Mouse (Mus musculus) 3134 (cell line): Measurements from ENCODE around the gene Abcc10.

Source experiments
- DNase-seq: peaks from one replicate; pipeline ENCODE4 v3.0.0-alpha.2; 2011; ENCODE audit warnings: low spot score; ENCODE audit not compliant: insufficient read length; ENCODE audit errors: extremely low read depth

The Abcc10 gene

DNA sequence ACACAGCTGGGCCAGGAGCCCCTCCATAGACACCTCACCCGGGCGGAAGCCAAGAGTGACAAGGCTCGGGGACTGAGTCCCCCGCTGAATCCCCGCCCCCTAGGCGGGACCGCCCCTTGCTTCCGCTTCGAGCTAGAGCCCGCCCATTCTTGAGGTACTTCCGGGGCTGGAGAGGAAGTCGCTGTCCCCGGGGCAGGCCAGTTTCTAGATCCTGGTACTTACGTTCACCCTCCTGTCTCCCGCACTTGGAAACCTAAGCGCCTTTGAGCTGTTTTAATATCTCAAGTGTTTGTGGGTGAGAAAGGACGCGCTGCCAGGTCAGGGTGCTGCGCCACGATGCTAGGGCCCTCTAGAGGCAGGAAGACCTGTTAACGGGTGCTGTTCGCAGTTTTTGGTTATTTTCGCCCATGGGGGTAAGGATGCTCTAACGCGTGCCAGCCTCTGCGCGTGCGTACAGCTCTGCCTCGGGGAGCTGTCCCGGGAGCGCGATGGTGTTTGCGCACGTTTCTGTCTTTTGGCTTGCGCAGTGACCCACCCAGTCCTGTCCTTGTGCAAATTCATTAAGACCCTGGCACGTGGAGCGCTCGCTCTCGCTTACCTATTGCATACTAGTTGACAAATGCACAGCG lies at the start of gene Abcc10:
Abcc10 (minus strand) TSS at position 447 of the 629 bp plus-strand sequence.
- peak; percentile 97 for DNase-seq

DNA sequence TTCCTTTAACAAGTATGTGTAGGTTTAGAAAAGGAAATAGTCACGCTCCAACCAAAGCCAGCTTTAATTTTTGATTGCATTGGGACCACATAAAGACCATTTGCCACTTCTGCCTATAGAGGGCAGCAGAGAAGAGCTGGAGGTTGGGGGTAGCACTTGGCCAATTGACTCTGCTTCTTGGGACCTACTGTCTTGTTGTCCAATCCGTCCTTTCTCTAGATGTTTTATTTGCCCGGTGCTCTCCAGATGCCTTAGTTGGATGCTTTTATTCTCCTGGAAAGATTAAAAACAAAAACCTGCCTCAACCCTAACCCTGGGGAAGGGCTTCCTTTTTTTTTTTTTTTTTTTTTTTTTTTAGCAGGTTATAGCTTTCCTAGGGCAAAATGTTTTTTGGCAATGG lies 43.6 kb upstream of the Abcc10 start:
- DNase-seq: no peak

DNA sequence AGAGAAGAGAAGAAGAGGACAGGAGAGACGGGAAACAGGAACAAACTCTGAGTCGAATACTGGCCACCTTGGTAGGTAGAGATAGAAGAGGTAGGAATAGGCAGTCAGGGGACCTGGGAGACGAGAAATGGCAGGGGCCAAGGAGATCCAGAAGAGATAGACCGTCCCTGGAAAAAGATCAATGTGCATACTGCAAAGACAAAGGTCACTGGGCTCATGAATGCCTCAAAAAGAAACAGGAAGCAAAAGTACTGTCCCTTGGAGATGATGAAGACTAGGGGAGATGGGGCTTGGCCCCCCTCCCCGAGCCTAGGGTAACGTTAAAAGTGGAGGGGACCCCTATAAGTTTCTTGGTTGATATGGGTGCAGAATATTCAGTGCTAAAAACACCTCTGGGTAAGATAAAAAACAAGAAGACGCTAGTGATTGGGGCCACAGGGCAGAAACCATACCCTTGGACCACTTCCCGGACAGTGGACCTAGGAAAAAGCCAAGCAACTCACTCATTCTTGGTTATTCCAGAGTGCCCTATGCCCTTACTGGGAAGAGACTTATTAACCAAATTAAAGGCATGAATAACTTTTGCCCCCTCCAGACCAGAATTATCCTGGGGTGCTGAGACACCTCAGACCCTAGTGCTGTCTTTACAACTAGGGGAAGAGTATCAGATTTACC lies 23.0 kb upstream of the Abcc10 start:
- DNase-seq: no peak

DNA sequence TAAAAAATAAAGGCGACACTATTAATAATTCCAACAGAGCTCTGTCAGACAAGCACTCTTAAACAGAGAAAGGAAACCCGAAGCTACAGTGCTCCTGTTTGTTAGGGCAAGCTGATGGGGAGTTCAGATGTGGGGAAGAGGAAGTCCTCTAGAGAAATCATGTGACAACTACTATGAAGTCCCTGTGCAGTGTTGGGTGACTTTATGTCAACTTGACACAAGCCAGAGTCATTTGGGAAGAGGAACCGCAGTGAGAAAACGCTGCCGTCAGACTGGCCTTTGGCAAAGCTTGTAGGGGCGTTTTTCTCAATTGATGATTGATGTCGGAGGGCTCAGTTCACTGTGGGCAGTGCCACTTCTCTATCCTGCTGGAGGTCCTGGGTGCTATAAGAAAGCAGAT lies 13.1 kb upstream of the Abcc10 start:
- DNase-seq: no peak

DNA sequence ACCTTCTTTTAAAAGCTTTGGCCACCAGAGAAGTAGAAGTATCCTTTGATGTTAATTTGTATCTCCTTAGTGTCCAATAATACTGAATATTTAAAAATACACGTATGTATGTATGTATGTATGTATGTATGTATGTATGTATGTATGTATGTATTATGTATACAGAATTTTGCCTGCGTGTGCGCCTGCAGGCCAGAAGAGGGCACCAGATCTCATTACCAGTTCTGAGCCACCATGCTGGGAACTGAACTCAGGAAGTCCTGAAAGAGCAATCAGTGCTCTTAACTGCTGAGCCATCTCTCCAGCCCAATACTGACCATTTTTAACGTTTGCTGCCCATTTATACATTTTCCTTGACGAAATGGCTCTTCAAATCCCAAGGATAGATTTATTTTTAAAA lies 8.3 kb upstream of the Abcc10 start:
- DNase-seq: no peak

DNA sequence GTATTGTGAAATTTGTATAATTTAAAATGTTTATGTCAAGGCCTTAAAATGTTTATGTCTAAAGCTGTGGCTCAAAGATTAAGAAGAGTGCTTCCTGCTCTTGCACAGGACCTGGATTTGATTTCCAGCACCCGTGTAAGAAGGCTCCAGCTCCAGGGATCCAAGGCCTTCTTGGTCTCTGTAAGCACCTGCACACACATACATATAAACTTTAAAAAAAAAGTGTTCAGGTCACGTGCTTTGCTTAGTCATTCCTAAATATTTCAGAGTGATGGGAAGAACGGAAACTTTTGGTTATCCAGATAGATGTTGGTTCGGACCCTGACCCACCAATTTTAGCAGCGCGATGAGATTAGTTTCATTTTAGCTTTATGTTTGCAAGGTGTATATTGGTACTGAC lies 571 bp upstream of the Abcc10 start:
- no peak for DNase-seq

DNA sequence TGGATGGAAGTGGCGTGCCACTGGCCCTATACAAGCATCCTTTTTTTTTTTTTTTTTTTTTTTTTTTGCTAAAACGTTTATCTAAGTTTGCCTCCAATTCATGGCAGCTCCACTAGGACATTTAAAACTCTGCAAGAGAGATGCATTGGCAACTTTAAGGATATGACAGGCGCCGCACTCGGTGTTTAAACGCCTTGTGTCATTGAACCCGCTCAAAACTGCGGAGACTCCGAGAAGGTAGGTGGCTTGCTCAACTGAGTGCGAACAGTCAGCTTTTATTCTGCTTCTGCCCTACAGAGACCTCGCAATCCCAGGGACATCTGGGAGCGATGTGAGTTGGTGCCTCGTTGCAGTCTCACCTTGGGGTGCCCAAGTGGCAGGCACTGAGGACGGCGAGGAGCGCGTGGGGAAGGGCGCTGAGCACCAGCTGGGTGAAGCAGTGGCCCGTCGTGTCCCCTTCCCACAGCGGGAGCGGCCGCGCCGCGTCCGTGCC lies 693 bp downstream of the Abcc10 start:
- no peak for DNase-seq

DNA sequence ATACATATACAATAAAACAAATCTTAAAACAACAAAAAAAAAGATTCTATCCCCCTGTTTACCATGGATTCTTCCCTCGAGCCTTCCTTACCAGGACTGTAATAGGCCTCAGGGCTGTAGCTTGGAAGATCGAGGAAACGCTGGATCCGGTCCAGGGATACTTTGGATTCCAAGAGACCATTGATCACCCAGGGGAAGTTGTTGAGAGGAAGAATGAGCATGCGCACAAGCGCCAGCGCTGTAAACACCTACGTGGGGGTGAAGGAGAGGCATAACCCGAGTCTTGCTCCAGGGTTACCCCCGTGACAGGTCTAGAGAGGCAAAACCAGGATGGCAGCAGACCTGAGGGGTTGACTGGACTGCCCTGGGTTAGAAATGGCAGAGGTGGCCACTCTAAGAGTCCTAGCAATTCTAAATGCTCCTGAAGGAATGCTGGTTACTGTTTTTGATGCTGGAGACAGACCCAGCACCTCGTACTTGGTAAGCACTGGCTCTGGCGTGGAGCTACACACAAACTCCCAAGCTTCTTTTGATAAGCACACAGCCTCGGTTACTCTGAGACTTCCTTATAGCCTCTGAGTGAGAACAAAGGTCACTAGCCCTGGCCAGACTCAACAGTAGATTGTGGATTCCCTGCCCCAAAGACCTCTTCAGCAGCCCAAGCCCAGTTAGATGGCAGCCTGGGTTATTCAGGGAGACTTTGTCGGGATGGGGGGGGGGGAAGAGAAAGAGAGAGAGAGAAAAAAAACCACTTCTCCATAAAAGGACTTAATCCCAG lies 5.9 kb downstream of the Abcc10 start:
- no peak for DNase-seq

DNA sequence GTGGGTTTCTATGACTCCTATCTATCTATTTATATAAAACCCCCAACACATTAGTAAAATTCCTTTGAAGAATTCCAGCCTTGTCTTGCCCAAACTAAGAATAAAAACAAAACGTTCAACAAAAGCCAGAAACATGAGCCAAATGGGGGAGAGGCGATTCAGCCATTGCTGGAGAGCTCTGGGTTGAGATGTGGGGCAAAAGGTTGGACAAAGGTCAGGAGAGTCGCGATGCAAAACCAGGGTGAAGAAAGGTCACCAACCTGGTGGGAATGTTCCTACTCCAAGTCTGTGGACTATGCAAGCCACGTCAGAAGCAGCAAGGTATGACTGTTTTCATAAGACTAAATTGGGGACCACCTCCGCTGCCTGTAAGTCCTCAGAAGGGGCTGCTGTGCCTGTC lies 7.7 kb downstream of the Abcc10 start:
- no peak for DNase-seq

DNA sequence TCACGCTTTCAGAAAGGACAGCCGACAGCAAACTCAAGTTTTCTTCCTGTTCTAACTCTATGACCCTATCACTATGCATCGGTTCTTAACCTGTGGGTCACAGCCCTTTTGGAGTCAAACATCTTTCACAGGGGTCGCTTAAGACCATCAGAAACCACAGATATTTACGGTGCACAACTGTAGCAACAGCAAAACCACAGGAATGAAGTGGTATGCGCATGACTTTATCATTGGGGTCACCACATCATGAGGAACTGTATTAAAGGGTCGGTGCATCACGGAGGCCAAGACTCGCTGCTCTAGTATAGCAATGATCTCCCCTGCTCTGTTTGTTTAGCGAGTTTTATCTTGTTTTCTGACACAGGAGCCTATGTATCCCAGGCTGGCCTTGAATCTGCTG lies 12.3 kb downstream of the Abcc10 start:
- no peak for DNase-seq

DNA sequence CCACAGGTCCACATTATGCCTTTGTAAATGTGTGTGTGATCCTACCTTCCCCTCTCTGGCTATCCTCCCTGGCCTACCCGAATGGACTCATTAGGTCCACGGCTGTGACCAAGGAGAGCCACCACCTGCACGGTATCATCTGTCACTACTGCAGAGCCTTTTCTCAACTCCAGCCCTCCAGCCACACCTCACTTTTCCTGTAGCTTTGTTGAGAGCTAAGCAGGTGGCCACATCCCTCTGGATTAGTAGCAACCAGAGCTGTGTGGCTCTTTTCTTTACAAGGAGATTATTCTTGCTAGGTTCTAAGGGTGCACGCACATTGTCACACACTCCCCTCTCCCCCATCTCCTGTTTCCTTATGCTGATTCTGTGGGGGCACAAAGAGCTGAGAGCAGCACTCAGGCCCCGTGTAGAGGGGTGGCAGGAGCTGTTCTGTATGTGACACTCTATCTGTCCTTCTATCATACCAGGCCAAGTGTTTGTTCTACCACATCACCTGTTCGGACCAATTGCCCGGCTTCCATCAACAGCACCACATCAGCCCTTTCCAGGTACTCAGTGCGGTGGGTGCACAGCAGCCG lies 14.9 kb downstream of the Abcc10 start:
- DNase-seq: no peak

DNA sequence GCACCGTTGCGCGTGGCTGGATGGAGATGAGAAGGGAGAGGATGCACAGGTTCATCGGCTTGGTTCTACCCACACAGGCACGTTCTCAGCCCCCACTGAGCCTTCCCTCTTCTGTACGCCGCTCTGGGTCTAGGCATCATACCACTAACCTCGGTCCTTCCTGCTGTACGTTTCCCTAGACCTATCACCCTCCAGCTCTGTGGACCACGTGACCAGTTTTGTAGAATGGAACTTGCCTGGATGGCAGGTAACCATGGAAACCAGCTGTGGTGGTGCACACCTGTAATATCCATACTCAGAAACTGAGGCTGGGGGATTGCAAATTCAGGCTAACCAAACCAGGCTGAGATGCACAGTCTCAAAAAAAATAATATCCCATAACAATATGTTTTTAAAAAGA lies 17.6 kb downstream of the Abcc10 start:
- no peak for DNase-seq

DNA sequence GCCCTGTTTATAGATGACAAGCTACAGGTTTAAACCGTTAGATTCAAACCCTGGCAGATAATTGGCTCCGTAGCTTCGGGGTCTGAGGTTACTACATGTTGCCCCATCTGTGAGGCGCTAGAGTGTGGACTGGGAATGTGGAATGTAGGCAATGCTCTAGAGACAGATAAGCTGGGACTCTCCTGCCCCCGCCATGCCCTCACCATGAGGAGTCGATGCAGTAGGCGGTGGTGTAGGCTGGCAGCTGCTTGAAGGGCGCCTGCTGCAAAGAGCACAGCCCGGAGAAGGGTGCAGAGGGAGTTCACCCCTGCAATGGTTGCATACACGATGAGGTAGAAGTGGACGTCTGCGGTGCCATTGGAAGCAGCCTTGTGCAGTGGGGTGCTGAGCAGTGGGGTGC lies 18.3 kb downstream of the Abcc10 start:
- DNase-seq: no peak

DNA sequence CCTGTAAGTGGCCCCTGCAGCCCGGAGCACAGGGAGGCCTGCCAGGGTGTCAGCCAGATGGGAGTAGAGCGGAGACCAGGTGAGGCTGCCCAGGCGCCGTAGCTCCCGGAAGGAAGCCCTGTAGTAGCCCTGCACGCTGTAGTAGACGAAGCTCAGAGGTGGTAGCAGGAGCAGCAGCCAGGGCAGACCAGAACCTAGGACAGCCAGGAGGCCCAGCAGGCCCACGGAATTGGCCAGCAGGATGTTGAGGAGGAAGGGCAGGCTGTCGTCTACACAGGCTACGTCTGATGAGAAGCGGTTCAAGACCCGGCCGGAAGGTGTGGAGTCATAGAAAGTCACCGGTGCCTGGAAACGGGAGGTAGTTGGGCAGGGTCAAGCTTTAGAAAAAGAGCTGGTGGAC lies 21.2 kb downstream of the Abcc10 start:
- DNase-seq: no peak

DNA sequence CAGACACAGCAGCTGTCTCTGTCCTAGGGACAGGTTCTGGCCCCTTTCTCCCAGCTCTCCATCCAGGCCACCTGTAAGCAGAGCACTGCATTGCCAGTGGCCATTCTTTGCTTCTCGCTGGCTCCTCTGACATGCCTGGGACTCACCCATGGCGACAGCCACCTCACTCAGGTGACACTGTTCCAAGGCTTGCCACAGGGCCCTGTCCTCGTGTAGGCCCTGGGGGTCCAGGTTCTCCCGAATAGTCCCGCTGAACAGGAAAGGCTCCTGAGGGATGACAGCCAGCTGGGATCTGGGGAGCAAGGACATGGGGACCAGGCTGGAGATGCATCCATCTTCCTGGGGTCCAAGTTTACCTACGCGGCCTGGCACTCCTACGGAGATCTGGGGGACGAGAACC lies 24.0 kb downstream of the Abcc10 start:
- DNase-seq: no peak

DNA sequence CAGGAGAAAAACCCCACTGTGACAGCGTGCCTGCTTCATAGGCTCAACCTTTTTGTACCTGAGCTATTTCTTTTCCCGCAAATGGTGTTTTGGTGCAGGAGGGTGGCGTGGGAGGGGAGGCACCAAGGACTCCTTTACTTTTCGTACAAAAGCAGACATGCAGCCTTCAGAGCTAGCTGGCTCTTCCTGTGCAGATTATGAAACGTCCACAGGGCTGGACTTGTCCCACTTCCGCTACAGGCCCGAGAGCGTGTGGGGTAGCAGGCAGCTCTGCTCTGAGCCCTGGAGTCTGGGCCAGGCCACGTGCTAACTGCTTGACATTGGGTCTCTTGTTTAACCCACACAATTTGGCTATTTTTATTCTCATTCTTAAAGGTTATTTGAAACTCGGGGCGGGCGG lies 26.3 kb downstream of the Abcc10 start:
- no peak for DNase-seq

DNA sequence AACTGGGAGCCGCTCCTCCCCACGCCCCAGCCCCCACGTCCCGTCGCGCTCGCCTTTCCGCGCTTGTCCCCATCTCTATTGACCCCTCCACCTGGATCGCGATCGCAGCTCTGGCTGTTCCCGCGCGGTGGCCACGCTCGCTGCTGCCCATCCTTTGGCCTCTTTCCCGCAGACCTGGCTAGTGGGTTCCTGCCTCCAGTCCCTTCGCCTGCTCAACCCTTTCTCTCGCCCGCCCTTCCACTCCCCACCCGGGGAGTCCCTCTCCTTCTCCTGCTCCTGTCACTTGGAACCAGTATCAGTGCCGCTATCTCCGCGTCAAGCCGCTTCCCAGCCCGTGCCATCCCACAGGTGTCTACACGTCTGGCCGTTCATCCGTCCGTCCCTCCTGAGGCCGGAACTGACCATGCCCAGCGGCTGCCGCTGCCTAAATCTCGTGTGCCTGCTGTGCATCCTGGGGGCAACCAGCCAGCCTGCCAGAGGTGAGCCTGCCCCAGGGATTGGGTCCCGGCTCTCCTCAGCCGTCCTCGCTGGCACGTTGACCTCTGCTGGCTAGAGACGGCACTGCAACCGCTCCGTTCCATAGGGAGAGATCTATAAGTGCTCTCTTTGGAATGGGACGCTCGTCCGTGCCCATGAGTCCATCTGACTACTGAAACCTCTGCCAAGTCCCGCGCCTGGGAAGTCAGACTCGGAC lies 29.8 kb downstream of the Abcc10 start:
- DNase-seq: peak; percentile 90

DNA sequence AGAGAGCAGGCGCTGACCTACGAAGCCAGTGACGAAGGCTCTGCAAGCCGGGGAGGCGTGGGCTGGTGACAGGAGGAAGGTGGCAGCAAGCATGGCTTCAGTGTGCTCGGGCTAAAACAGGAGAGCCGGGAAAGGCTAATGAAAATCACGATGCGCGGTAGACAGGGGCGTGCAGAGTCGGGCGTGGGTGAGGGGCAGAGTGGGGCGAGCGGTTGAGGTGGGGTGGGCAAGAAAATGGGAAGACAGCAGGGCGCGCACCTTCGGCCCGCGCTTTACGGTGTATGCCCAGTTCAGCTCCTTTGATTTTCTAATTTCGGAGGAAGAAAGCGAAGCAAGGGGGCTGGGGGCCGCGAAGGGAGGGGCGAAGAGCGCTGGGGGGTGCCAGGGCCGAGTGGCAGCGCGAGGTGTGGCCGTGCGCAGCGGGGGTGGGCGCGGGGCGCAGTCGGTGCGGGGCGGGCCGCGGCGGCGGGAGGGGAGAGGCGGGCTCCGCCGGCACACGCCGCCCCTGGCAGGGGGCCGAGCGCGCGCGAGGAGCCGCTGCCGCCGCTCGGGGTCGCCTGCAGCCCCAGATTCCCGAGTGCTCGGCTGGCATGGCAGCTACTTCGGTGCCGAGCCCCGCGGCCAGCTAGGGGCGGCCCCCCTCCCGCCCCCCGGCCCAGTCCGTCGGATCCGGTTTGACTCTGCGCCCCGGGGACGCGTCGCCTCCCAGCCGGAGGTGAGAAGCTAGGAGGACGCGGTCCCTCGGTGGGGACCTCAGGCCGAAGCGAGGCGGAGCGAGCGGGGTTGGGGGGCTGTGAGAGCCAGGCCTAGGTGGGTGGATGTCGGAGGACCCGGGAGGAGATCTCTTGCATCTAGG lies 30.6 kb downstream of the Abcc10 start, which contains the start of gene Dlk2:
Dlk2 (plus strand) TSS at position 58 of the 856 bp plus-strand sequence.
- no peak for DNase-seq

DNA sequence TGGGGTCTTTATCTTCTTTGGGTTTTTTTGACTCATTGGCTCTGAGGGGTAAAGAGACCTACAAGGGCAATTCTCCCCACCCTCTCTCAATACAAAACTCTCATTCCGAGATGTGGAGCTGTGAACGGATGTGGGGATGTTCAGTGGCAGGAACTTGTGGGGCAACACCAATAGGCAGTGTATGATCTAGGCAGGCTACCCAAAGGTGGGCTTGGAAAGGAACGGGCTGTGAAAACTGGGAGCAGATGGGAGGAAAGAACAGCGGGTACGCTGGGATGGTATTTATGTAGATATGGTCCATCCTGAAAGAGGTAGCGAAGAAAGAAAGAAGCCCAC lies 31.2 kb downstream of the Abcc10 start:
- DNase-seq: no peak

DNA sequence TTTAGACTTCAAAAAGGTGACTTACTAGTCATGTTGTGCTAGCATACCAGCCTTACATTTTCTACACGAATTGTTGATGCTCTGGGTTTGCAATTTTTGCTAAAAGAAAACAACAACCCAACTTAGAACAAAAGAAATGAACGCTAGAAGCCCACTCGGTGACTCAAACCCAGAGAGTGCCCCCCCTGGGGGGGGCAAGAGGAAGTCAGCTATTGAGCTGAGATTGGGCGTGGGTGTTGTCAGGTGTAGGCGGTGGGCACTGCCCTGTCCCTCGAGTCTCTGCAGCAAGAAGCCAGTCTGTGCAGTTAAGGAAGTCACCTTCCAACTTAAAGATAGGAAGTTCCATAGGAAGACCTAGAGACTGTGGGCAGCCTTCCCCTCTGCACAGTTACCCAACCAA lies 31.6 kb downstream of the Abcc10 start:
- DNase-seq: no peak
